Mouse (Mus musculus) liver, embryonic 14.5 days (tissue): ENCODE results near the gene Mc3r.

ENCODE experiments used
- CTCF ChIP-seq: IDR thresholded peaks from 2 replicates; pipeline ENCODE4 v1.5.1; 2016; ENCODE audit warnings: antibody characterized with exemption, low read depth, control low read depth
- EP300 ChIP-seq: IDR thresholded peaks from 2 replicates; pipeline ENCODE4 v1.6.1; 2016; ENCODE audit warnings: antibody characterized with exemption, low read depth

DNA sequence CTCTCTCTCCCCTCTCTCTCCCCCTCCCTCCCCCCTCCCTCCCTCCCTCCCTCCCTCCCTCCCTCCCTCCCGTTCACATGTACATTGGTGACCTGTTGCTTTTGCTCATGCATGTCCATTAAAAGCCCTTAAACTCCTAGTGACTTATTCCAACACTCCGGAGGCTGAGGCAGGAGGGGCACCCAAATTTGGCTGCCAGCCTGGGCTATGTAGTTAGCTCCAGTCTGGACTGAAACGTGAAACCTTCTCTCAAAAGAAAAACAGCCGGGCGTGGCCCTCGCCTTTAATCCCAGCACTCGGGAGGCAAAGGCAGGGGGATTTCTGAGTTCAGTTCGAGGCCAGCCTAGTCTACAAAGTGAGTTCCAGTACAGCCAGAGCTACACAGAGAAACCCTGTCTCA is 30.4 kb upstream of the Mc3r start:
- TF ChIP-seq CTCF (no peak), EP300 (no peak)
